Mouse (Mus musculus) cerebellum, adult 2 months (tissue): ENCODE data around the gene Gpr88. TPM values are rescaled to one million over a fixed set of nuclear protein-coding genes. Genes with fewer than 3 reads are reported as not detected.
"Not testable (repeated sequence)": the region's sequence is repeated elsewhere in the genome, so short reads cannot be mapped to it uniquely, and the experiment has no call there.

Experiments used
- DNase-seq, 2 experiments: peaks; one replicate each; pipeline ENCODE4 v3.0.0; 2021
- H3K27ac ChIP-seq: fragments of 200-500 bp; 2 replicates; pipeline ENCODE4 v1.5.1; 2012; ENCODE audit warnings: low read length, control low read depth, inconsistent platforms; ENCODE audit not compliant: insufficient read depth
- H3K27me3 ChIP-seq: fragments of 200-500 bp; 2 replicates; pipeline ENCODE4 v1.6.1; 2012; ENCODE audit warnings: inconsistent platforms, mild to moderate bottlenecking, low read length, moderate library complexity; ENCODE audit not compliant: control insufficient read depth, insufficient read depth
- H3K4me1 ChIP-seq: fragments of 200-500 bp; 2 replicates; pipeline ENCODE4 v1.6.1; 2011; ENCODE audit warnings: low read length; ENCODE audit not compliant: control insufficient read depth, insufficient read depth
- H3K4me3 ChIP-seq: fragments of 200-500 bp; replicated peaks from 2 replicates; pipeline ENCODE3; 2011; ENCODE audit warnings: mild to moderate bottlenecking, low read depth, low read length, control low read depth; ENCODE audit not compliant: insufficient read depth
- CTCF ChIP-seq: fragments of 200-500 bp; IDR thresholded peaks from 2 replicates; pipeline ENCODE4 v1.5.1; 2011; ENCODE audit warnings: low read depth, mild to moderate bottlenecking, control low read depth, low read length, moderate library complexity, borderline replicate concordance; ENCODE audit not compliant: insufficient read depth
- POLR2A ChIP-seq: fragments of 200-500 bp; IDR thresholded peaks from 2 replicates; pipeline ENCODE4 v1.6.1; 2011; ENCODE audit warnings: low read length, control low read depth, borderline replicate concordance; ENCODE audit not compliant: insufficient read depth
- WGBS: fragments of 180-500 bp; shearing (Covaris S2); methylation state at CpG from one replicate; pipeline ENCODE4 v1.1.7; 2018; 5-methylcytosine and 5-hydroxymethylcytosine counted together
- polyA plus RNA-seq: library from polyadenylated mRNA; depleted of rRNA; stranded (reverse); fragments of >200 nt; gene quantifications from 2 replicates; pipeline ENCODE4 v1.2.3, GENCODE M21; 2012

The Gpr88 gene
- polyA plus RNA-seq, 1 experiment = 0.61 TPM

DNA sequence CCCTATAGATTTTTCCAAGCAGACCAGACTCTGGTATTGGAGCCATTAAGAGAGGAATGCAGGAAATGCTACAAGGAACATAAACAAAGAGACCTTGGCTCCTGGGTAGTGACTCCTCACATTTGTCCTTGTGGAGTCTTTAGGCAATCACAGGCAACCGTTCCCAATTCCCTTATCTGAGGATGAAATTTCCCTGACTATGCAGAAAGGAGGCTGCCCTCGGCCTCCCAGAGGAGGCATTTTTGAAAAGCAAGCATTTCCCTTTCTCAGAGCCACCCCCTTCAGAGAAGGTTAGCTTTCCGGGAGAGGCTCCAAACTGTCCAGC, 31.7 kb downstream of the Gpr88 start:
- Histone ChIP-seq H3K4me3 (no peak overlapping the region), H3K27ac (no peak overlapping the region), H3K27me3 (no peaks in the 10 kb centered on the region; the same call in 1 of the 2 replicates), H3K4me1 (no peaks in the 10 kb centered on the region)
- no peak for DNase-seq
- no peak for TF ChIP-seq POLR2A
- TF ChIP-seq CTCF = no peak
- 59% methylated on average over 3 of the region's 3 CpGs for WGBS

DNA sequence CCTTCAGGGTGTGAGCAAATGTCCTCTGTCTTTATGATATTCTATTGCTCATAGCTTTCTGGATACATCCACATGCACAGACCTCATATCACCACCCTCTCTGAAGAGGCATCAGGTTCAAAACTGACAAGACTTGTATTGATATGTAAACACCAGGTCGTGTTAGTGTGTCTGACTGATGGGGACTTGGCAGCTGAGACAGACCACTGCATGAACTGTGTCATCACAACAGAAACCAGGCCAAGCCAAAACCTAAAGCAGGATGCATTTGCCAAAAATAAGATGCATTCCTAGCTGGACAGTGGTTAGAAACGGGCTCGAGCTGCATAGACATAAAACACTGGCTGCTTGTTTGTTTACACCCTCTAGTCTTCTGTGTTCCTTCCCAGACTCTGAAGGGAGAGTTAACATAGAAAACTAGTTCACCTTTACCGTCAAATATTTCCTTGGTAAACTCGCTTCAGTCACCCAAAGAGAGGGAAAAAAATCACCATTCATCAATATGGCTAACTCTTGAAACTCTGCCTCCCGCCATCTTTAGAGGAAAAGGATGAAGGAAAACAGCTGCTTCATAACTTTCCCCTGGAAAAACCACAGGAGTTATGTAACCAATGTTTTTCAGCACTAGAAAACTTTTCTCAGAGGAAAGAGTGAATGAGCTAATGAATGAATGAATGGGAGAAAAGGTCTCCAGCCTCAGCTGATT, 32.2 kb downstream of the Gpr88 start:
- TF ChIP-seq CTCF (no peak), POLR2A (no peak)
- Histone ChIP-seq H3K27me3 (no peaks in the 10 kb centered on the region; the same call in 1 of the 2 replicates), H3K4me3 (no peak overlapping the region), H3K27ac (no peak overlapping the region), H3K4me1 (no peaks in the 10 kb centered on the region)
- 72% methylated on average over 6 of the region's 6 CpGs for WGBS
- no peak for DNase-seq

DNA sequence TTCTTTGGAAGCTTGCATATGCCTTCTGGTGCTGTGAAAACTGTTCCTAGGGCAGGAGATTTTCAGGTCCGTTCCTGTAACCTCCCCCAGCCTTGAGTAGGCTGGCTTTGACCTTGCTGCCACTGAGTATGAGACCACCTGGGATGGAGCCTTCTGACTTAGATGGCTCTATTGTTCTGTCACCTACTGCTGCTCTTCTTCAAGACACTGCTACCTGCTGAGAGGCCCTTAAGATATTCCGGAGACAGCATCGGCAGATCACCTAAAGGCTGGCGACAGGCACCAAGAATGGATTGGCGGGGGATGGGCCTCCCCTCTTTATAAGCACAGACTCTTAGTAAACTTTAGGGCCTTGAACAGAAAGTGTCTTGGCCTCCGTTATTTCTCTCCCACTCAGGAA, 35.9 kb downstream of the Gpr88 start:
- not testable (repeated sequence) for H3K4me1 ChIP-seq, H3K27ac ChIP-seq, DNase-seq, H3K27me3 ChIP-seq, H3K4me3 ChIP-seq
- WGBS = 59% methylated on average over 6 of the region's 6 CpGs

DNA sequence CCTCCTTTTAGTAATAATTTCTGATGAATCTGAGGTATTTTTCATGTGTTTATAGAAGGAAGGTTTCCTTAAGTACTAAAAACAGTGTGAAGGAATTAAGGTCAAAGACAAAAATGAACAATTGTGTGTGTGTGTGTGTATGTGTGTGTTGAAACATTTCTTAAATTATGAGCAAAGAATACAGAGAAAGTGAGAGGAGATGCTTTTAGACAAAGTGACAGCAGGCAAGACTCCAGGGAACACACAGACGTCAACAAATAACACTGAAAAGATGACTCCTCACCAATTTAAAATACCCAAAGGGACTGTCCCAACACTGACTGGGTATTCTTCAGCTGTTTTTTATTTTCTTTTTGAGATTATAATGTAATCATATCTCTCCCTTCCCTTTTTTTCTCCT, 37.0 kb downstream of the Gpr88 start:
- 68% methylated on average over 1 of the region's 1 CpGs for WGBS

DNA sequence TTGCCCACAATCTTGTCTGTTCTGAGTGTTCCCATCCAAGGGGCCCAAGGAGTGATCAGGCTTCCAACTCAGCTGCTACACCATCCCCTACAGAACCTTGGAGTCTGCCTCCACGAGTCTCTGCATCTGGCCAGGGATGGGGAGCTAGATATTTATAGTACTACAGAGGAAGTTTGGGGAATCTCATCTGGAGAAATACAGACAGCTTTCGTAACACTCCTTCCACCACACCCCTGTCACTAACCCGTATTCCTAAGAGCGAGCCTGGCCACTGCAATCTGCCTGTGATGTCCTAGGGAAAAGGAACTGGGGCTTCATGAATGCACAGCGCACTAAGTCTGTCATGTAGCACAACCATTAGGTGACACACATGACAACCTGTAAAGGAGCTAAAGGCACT, 41.7 kb downstream of the Gpr88 start:
- no peak overlapping the region for H3K4me3 ChIP-seq
- TF ChIP-seq POLR2A = no peak
- 89% methylated on average over 5 of the region's 5 CpGs for WGBS
- no peaks in the 10 kb centered on the region for H3K4me1 ChIP-seq
- no peak for DNase-seq
- H3K27me3 ChIP-seq = no peaks in the 10 kb centered on the region
- H3K27ac ChIP-seq = no peak overlapping the region

More for the DNA sequence above, 37.0 kb downstream of the Gpr88 start:
- no peak overlapping the region for H3K4me3 ChIP-seq
- no peak overlapping the region for H3K27ac ChIP-seq
- TF ChIP-seq POLR2A = no peak
- TF ChIP-seq CTCF = no peak
- no peaks in the 10 kb centered on the region; the same call in 1 of the 2 replicates for H3K27me3 ChIP-seq
- no peak for DNase-seq
- H3K4me1 ChIP-seq = no peaks in the 10 kb centered on the region

DNA sequence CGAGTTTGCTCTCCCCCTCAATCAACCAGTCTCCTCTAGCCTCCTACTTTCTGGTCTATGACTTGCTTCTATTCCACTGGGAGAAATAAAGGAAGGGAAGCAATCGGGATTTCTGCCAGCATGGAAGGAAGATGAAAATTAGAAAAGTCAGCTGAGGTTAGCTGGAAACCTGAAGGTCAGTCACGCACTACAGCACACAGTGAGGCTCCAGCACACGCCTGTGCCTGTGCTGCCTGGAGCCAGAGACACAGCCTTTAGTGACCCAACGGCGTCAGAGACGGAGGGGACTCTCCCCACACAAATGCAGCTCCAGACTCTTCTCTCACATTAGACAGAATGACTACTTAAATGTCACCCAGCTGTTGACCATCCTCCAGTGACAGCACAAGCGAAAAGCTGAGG, 42.6 kb downstream of the Gpr88 start:
- no peak for DNase-seq
- H3K4me1 ChIP-seq = no peaks in the 10 kb centered on the region
- H3K27ac ChIP-seq = no peak overlapping the region
- TF ChIP-seq CTCF (no peak), POLR2A (no peak)
- no peaks in the 10 kb centered on the region for H3K27me3 ChIP-seq
- H3K4me3 ChIP-seq = no peak overlapping the region
- 21% methylated on average over 8 of the region's 8 CpGs for WGBS

DNA sequence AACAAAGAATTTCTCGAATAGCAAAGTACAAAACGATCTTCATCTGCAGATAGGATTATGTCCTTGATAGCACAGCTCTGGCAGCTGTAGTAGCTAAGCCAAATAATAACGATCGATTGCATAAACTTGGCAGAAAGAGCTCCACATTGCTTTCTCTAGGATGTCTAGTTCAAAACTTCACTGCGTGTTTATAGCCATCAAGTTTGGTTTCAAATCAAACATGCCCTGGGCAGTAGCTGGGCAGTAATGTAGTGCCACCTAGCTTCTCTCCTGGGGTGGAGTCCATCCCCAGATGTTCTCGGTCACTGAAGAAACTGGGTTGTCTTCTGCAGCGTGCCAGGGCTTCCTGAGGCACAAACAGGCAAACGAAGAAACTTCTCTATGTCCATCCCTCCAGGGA, 44.1 kb downstream of the Gpr88 start:
- no peak for TF ChIP-seq CTCF
- TF ChIP-seq POLR2A = no peak
- no peak overlapping the region for H3K27ac ChIP-seq
- 62% methylated on average over 8 of the region's 8 CpGs for WGBS
- H3K27me3 ChIP-seq = no peaks in the 10 kb centered on the region
- H3K4me1 ChIP-seq = no peaks in the 10 kb centered on the region
- DNase-seq = no peak
- no peak overlapping the region for H3K4me3 ChIP-seq

DNA sequence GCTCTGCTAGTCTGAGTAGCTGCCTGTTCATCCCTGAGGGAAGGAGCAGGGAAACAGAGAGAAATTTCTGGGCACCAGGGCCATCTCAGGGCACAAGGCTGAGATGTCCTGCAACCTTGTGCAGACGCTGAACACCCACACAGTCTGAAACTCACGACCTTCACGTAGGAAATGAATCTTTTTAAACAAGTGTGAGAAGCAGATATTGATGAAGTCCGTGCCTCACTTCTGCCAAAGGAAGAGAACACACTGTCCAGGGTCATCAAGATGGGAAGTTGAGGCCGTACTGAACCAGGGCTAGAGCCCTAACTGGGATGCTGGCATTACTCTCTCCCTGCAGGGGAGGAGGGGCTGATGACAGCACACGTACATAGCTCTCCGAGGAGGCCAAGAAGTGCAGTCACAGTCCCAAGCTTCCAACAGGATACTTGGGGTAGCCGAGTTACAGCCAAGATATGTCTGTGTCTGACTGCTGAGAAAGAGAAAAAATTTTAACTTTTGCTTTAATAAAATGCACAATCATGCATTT, 46.9 kb downstream of the Gpr88 start:
- TF ChIP-seq POLR2A = no peak
- no peaks in the 10 kb centered on the region for H3K4me1 ChIP-seq
- H3K27ac ChIP-seq = no peak overlapping the region
- no peak for DNase-seq
- no peak overlapping the region for H3K4me3 ChIP-seq
- H3K27me3 ChIP-seq = no peaks in the 10 kb centered on the region
- 54% methylated on average over 8 of the region's 8 CpGs for WGBS
